Mouse (Mus musculus) lung, embryonic 16.5 days (tissue): ENCODE measurements at regions not wholly inside any gene's neighbourhood (a gene's known extent, or its start where the extent isn't known, plus 50 kb on each side); places are given as distances from the start of the nearest gene placed in this dataset.
A peak's percentile ranks its signal among the peaks of the same experiment; 100 is the strongest.

Experiments
- ATAC-seq: fragments of 200-750 bp; cut with Nextera tagmentation; 2 replicates; pipeline ENCODE4 v1.8.0; 2017; ENCODE audit warnings: low read depth, mild to moderate bottlenecking, moderate library complexity
- H3K27ac ChIP-seq: fragments of 300-500 bp; sonication (generic); 2 replicates; pipeline ENCODE4 v1.5.1; 2014; ENCODE audit warnings: mild to moderate bottlenecking, control low read depth, low read length
- H3K27me3 ChIP-seq: fragments of 300-500 bp; sonication (generic); 2 replicates; pipeline ENCODE4 v1.6.1; 2014; ENCODE audit warnings: low read depth, low read length, mixed read lengths; ENCODE audit not compliant: control insufficient read depth, insufficient read depth
- H3K36me3 ChIP-seq: fragments of 300-500 bp; sonication (generic); 2 replicates; pipeline ENCODE4 v1.6.1; 2014; ENCODE audit warnings: low read length; ENCODE audit not compliant: control insufficient read depth, insufficient read depth
- H3K4me1 ChIP-seq: fragments of 300-500 bp; sonication (generic); replicated peaks from 2 replicates; pipeline ENCODE4 v1.6.1; 2014; ENCODE audit warnings: low read length, mixed read lengths; ENCODE audit not compliant: control insufficient read depth, insufficient read depth
- H3K4me2 ChIP-seq: fragments of 300-500 bp; sonication (generic); 2 replicates; pipeline ENCODE4 v1.6.1; 2014; ENCODE audit warnings: low read depth, low read length, control low read depth
- H3K4me3 ChIP-seq: fragments of 300-500 bp; sonication (generic); 2 replicates; pipeline ENCODE4 v1.5.1; 2014; ENCODE audit warnings: mild to moderate bottlenecking, low read length, control low read depth
- H3K9ac ChIP-seq: fragments of 300-500 bp; sonication (generic); 2 replicates; pipeline ENCODE4 v1.6.1; 2014; ENCODE audit warnings: low read length, control low read depth
- H3K9me3 ChIP-seq: fragments of 300-500 bp; sonication (generic); 2 replicates; pipeline ENCODE4 v1.6.1; 2016; ENCODE audit warnings: low read length; ENCODE audit not compliant: control insufficient read depth
- WGBS: fragments of 180-500 bp; shearing (Covaris S2); extraction: QIAGEN DNeasy Blood & Tissue Kit; methylation state at CpG from one replicate; pipeline ENCODE4 v1.1.7; 2014; 5-methylcytosine and 5-hydroxymethylcytosine counted together

DNA sequence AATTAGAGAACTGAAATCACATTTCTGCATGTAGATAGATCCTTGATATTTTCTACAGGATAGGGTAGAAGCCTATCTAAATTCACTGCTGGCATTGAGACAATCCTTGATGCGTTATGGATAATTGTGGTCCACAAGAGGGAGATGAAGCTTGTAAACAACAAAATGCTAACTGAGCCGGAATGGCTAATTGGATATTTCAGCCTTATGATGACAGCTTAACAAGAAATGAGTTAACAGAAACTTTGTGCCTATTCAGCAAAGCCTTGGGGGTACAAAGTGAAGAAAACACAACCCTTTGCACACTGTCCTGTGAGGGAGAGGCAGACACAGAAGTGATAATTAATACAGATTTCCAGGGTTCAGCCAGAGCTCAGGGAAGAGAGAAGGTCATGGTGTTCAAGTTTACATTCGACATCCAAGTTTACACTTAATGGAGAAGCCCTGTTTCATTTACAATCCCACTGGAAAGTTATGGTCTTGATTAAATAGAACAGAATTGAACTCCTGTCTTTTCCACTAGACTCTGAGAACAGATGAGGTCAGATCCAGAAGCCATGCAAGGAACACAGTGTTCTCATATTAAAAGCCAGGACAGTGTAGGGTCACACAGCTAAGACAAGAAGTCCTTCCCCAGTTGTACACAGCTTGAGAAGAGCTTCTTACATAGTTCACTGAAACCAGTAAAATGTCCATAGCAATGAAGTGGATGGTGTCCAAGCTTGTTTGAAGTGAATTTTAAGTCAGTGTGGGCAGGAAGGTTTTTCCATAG, 377.3 kb upstream of the Cd180 start:
- H3K4me2 ChIP-seq, result no peak overlapping the region
- no peaks in the 10 kb centered on the region for H3K27me3 ChIP-seq
- no peaks in the 10 kb centered on the region for H3K9me3 ChIP-seq
- H3K36me3 ChIP-seq, result no peaks in the 10 kb centered on the region
- no peak overlapping the region for H3K4me3 ChIP-seq
- 72% methylated on average over 3 of the region's 3 CpGs for WGBS
- H3K9ac ChIP-seq, result no peak overlapping the region
- no peak overlapping the region for H3K27ac ChIP-seq
- H3K4me1 ChIP-seq, result peaks cover 2% of the 10 kb centered on the region; the same call in 1 of the 2 replicates
- ATAC-seq, result no peak

GRCm38 (mm10) chr13:102318891-102319404, 374.4 kb upstream of the Cd180 start:
- peak; percentile 54; the same call in 1 of the 2 replicates for ATAC-seq
- Histone ChIP-seq H3K27me3 (no peaks in the 10 kb centered on the region), H3K27ac (no peak overlapping the region), H3K4me2 (no peak overlapping the region), H3K9ac (no peak overlapping the region), H3K9me3 (no peaks in the 10 kb centered on the region), H3K4me1 (peaks cover 2% of the 10 kb centered on the region; the same call in 1 of the 2 replicates), H3K4me3 (no peak overlapping the region), H3K36me3 (no peaks in the 10 kb centered on the region)
- 58% methylated on average over 4 of the region's 4 CpGs for WGBS

DNA sequence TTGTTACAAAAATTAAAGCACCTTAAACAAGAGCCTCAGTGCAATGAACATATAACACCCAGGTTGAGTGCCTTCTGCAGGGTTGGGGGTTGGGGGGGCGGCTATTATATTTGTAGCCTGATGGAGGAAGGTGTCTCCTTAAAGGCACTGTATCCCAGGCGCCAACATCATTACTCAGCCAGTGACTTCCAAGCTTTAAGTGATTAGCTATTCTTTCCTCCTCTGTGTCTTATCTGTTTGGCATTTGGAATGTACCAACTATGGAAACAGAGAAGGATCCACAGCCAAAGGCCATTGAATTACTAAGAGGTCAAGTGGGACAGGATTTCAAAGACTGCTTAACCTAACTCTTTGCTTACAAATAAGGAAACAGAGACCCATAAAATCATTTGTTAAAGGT, 373.9 kb upstream of the Cd180 start:
- Histone ChIP-seq H3K36me3 (no peaks in the 10 kb centered on the region), H3K4me3 (no peak overlapping the region), H3K27me3 (no peaks in the 10 kb centered on the region), H3K4me1 (peaks cover 2% of the 10 kb centered on the region; the same call in 1 of the 2 replicates), H3K4me2 (no peak overlapping the region), H3K27ac (peak overlapping the region; percentile 27; the same call in 1 of the 2 replicates), H3K9me3 (no peaks in the 10 kb centered on the region), H3K9ac (no peak overlapping the region)
- WGBS, result 49% methylated on average over 2 of the region's 2 CpGs
- ATAC-seq, result peak; percentile 41; the same call in 1 of the 2 replicates

- no peaks in the 10 kb centered on the region for H3K36me3 ChIP-seq
- 88% methylated on average over 3 of the region's 3 CpGs for WGBS
- ATAC-seq, result no peak
Observed at GRCm38 (mm10) chr13:102323876-102324275, 369.5 kb upstream of the Cd180 start.

GRCm38 (mm10) chr13:102326003-102326402, 367.4 kb upstream of the Cd180 start:
- H3K4me2 ChIP-seq, result no peak overlapping the region
- H3K27me3 ChIP-seq, result no peaks in the 10 kb centered on the region
- H3K9ac ChIP-seq, result no peak overlapping the region
- no peak overlapping the region for H3K27ac ChIP-seq
- no peak for ATAC-seq
- H3K36me3 ChIP-seq, result no peaks in the 10 kb centered on the region
- no peak overlapping the region for H3K4me3 ChIP-seq
- H3K4me1 ChIP-seq, result no peaks in the 10 kb centered on the region
- WGBS, result 55% methylated on average over 2 of the region's 2 CpGs
- H3K9me3 ChIP-seq, result no peaks in the 10 kb centered on the region

More at GRCm38 (mm10) chr13:102323876-102324275, 369.5 kb upstream of the Cd180 start:
- no peak overlapping the region for H3K4me2 ChIP-seq
- H3K4me3 ChIP-seq, result no peak overlapping the region
- H3K27me3 ChIP-seq, result no peaks in the 10 kb centered on the region
- no peaks in the 10 kb centered on the region for H3K9me3 ChIP-seq
- H3K4me1 ChIP-seq, result peaks cover 2% of the 10 kb centered on the region; the same call in 1 of the 2 replicates
- no peak overlapping the region for H3K27ac ChIP-seq
- H3K9ac ChIP-seq, result no peak overlapping the region

DNA sequence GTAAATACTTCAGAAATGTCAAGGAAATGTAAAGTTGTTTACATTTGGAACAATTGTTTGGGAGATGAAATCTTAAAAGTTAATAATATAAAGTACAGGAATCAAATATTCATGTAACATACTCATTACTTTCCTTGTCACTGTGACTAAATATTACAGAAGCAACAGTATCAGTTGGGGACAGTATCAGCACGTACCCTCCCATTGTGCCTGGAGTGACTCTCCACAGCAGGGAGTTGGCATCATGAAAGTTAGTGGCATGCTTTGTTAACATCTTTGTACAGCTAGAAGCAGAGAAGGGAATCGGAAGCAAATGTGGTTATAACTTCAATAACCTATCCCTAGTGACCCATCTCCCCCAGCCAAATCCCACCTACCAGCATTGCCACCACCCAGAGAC, 366.8 kb upstream of the Cd180 start:
- 67% methylated on average over 2 of the region's 2 CpGs for WGBS
- no peak overlapping the region for H3K4me3 ChIP-seq
- ATAC-seq, result no peak
- H3K27ac ChIP-seq, result no peak overlapping the region
- H3K9ac ChIP-seq, result no peak overlapping the region
- no peaks in the 10 kb centered on the region for H3K36me3 ChIP-seq
- H3K27me3 ChIP-seq, result no peaks in the 10 kb centered on the region
- no peak overlapping the region for H3K4me2 ChIP-seq
- H3K9me3 ChIP-seq, result no peaks in the 10 kb centered on the region
- H3K4me1 ChIP-seq, result no peaks in the 10 kb centered on the region

GRCm38 (mm10) chr13:102333667-102334066, 359.7 kb upstream of the Cd180 start:
- Histone ChIP-seq H3K4me3 (no peak overlapping the region), H3K9ac (no peak overlapping the region), H3K36me3 (no peaks in the 10 kb centered on the region), H3K27me3 (no peaks in the 10 kb centered on the region), H3K9me3 (no peaks in the 10 kb centered on the region), H3K27ac (no peak overlapping the region), H3K4me1 (no peaks in the 10 kb centered on the region; the same call in 1 of the 2 replicates), H3K4me2 (no peak overlapping the region)
- WGBS, result 50% methylated on average over 1 of the region's 1 CpGs
- ATAC-seq, result no peak

DNA sequence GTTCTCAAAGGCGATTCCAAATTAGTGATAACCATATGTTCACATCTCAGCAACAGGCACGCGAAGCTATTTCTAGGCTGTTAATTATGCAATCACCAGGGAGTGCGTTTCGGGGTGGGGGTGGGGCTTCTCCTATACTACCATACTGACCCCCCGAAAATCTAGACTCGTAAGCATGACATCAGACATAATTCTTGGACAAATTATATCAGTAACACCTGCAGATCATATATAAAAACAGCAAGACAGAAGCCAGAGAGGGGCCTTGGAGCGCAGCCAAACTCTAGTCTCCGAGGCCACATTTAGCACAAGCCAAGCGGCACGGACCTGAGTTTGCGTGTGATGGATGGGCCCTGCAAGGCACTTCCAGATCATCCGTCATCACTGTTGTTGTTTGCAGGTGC, 359.2 kb upstream of the Cd180 start:
- H3K27me3 ChIP-seq, result no peaks in the 10 kb centered on the region
- no peaks in the 10 kb centered on the region; the same call in 1 of the 2 replicates for H3K4me1 ChIP-seq
- 25% methylated on average over 13 of the region's 13 CpGs for WGBS
- no peaks in the 10 kb centered on the region for H3K9me3 ChIP-seq
- H3K9ac ChIP-seq, result no peak overlapping the region
- H3K36me3 ChIP-seq, result no peaks in the 10 kb centered on the region
- no peak overlapping the region for H3K27ac ChIP-seq
- H3K4me3 ChIP-seq, result no peak overlapping the region
- H3K4me2 ChIP-seq, result peak overlapping the region; percentile 18; the same call in 1 of the 2 replicates
- 0 out of 2 replicates have a peak, but pooled peaks have one; percentile 43 for ATAC-seq

DNA sequence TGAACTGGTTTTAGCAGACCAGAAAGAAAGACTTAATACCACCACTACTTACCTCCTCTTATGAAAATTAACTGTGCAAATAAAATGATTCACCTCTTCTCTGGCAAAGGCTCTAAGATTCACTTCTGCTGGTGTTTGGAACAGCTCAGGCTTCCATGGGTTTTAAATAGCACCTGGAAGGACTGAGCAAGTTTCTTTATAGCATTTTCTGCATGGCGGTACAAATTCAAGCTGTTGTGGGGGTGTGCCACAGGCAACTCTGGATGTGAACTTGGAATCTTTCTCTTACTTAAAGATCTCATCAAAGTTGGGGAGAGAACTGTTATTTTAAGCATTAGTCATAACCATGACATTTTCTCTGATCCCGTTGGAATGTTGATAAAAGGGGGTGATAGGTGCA, 350.1 kb upstream of the Cd180 start:
- no peaks in the 10 kb centered on the region for H3K36me3 ChIP-seq
- H3K27me3 ChIP-seq, result no peaks in the 10 kb centered on the region
- ATAC-seq, result no peak
- 73% methylated on average over 2 of the region's 2 CpGs for WGBS
- peaks cover 2% of the 10 kb centered on the region; the same call in 1 of the 2 replicates for H3K4me1 ChIP-seq
- H3K9me3 ChIP-seq, result no peaks in the 10 kb centered on the region
- H3K4me2 ChIP-seq, result no peak overlapping the region
- no peak overlapping the region for H3K27ac ChIP-seq
- H3K4me3 ChIP-seq, result no peak overlapping the region
- H3K9ac ChIP-seq, result no peak overlapping the region
